Mouse (Mus musculus): ENCODE measurements at regions not wholly inside any gene's neighbourhood (a gene's known extent, or its start where the extent isn't known, plus 50 kb on each side); places are given as distances from the start of the nearest gene placed in this dataset.
A peak's percentile ranks its signal among the peaks of the same experiment; 100 is the strongest.

DNA sequence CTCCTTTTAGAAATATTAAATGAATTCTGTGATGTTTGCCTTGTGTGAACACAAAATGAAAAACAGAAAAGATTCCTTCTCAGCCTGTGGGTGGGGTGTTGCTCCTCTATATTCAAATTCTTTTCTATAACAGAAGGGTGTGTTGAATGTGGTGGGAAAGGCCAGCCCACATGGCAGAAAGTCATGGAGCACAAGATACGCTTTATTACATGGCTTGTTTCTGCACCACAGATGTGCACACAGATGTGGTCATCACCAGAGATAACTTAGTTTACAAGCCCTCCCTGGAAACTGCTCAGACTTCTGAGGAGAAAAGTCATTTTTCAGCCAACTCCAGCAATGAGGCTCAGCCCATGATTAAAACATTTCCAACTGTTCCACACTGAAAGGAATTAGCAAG is 475.1 kb upstream of the Jag1 start:
- no peak for DNase-seq
- Histone ChIP-seq H3K4me1 (ENCODE audit: control insufficient read depth, insufficient read depth, low read length) (no peaks in the 10 kb centered on the region), H3K4me3 (replicated peaks; ENCODE audit: extremely low read depth, low read depth, low read length) (no peak overlapping the region)
- 83% methylated on average over 1 of the region's 1 CpGs for WGBS
- TF ChIP-seq POLR2A (IDR thresholded peaks at IDR 0.05; ENCODE audit: borderline replicate concordance, extremely low read depth, low read depth, low read length): no peak
- TF ChIP-seq CTCF (IDR thresholded peaks at IDR 0.05; ENCODE audit: insufficient read depth, low read length): no peak

DNA sequence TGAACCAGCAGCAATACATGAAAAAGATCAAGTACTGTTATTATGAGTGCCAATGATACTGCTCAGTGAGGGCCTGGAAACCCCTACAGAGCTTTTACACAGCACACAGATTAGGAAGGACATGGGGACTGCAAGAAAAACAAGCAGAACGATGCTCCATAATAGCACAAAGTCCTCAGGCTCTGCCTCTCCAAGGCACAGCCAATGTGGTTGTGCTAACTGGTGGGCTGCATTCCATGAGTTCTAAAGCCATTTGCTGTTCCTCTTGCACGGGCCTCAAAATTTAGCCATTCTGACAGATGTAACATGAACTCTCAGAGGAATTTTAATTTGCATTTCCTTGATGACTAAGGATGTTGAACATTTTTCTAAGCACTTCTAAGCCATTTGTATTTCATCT is 465.0 kb upstream of the Jag1 start:
- no peak for DNase-seq
- Histone ChIP-seq H3K4me1 (ENCODE audit: control insufficient read depth, insufficient read depth, low read length) (no peaks in the 10 kb centered on the region), H3K4me3 (replicated peaks; ENCODE audit: extremely low read depth, low read depth, low read length) (no peak overlapping the region)
- TF ChIP-seq POLR2A (IDR thresholded peaks at IDR 0.05; ENCODE audit: borderline replicate concordance, extremely low read depth, low read depth, low read length): no peak
- TF ChIP-seq CTCF (IDR thresholded peaks at IDR 0.05; ENCODE audit: insufficient read depth, low read length): no peak
- 40% methylated on average over 2 of the region's 2 CpGs for WGBS

- Histone ChIP-seq H3K4me1 (ENCODE audit: control insufficient read depth, insufficient read depth, low read length) (no peaks in the 10 kb centered on the region), H3K4me3 (replicated peaks; ENCODE audit: extremely low read depth, low read depth, low read length) (no peak overlapping the region)
- 45% methylated on average over 3 of the region's 3 CpGs for WGBS
- DNase-seq: no peak
- TF ChIP-seq CTCF (IDR thresholded peaks at IDR 0.05; ENCODE audit: insufficient read depth, low read length) (no peak), POLR2A (IDR thresholded peaks at IDR 0.05; ENCODE audit: borderline replicate concordance, extremely low read depth, low read depth, low read length) (no peak)
These were observed 459.3 kb upstream of the Jag1 start for GRCm38 (mm10) chr2:137575750-137576149.

GRCm38 (mm10) chr2:137574845-137575449 is 458.5 kb upstream of the Jag1 start:
- no peak for DNase-seq
- TF ChIP-seq CTCF (IDR thresholded peaks at IDR 0.05; ENCODE audit: insufficient read depth, low read length) (no peak), POLR2A (IDR thresholded peaks at IDR 0.05; ENCODE audit: borderline replicate concordance, extremely low read depth, low read depth, low read length) (no peak)
- Histone ChIP-seq H3K4me1 (ENCODE audit: control insufficient read depth, insufficient read depth, low read length) (no peaks in the 10 kb centered on the region), H3K4me3 (replicated peaks; ENCODE audit: extremely low read depth, low read depth, low read length) (no peak overlapping the region)
- WGBS: 27% methylated on average over 4 of the region's 4 CpGs

- WGBS: 85% methylated on average over 1 of the region's 1 CpGs
- no peak overlapping the region for H3K4me3 ChIP-seq (replicated peaks; ENCODE audit: extremely low read depth, low read depth, low read length)
- no peak for DNase-seq
- no peaks in the 10 kb centered on the region for H3K4me1 ChIP-seq (ENCODE audit: control insufficient read depth, insufficient read depth, low read length)
- no peak for TF ChIP-seq POLR2A (IDR thresholded peaks at IDR 0.05; ENCODE audit: borderline replicate concordance, extremely low read depth, low read depth, low read length)
- no peak for TF ChIP-seq CTCF (IDR thresholded peaks at IDR 0.05; ENCODE audit: insufficient read depth, low read length)
These were observed 454.7 kb upstream of the Jag1 start for GRCm38 (mm10) chr2:137571146-137571545.

GRCm38 (mm10) chr2:137566619-137567018 is 450.2 kb upstream of the Jag1 start:
- H3K4me1 ChIP-seq (ENCODE audit: control insufficient read depth, insufficient read depth, low read length): no peaks in the 10 kb centered on the region
- no peak overlapping the region for H3K4me3 ChIP-seq (replicated peaks; ENCODE audit: extremely low read depth, low read depth, low read length)
- no peak for TF ChIP-seq POLR2A (IDR thresholded peaks at IDR 0.05; ENCODE audit: borderline replicate concordance, extremely low read depth, low read depth, low read length)
- TF ChIP-seq CTCF (IDR thresholded peaks at IDR 0.05; ENCODE audit: insufficient read depth, low read length): no peak
- DNase-seq: no peak
- 83% methylated on average over 3 of the region's 3 CpGs for WGBS

DNA sequence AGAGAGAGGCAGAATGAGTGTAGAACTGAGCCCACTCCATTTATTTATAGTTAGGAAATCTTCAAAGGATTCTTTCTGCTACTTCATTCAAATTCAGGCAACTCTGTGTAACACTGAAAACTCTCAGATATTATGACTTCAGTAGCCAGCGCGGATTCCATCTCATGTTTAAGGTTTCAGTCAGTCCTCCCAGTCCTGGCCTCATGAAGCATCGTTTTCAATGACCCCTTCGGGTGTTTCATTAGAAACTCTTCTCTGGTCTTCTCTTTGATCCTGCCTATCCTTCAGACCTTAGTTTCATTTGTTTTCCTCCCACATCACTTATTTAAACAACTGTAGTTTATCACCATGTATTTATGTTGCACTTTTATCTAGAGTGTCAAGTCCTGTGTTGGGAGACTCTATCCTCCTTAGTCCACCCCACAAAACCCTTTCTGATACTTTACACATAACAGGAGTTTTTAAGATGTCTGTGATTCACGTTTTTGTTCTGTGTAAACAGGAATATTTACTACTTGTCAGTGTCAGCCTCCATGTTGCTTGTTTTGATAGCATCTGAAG is 447.7 kb upstream of the Jag1 start:
- DNase-seq: no peak
- Histone ChIP-seq H3K4me3 (replicated peaks; ENCODE audit: extremely low read depth, low read depth, low read length) (no peak overlapping the region), H3K4me1 (ENCODE audit: control insufficient read depth, insufficient read depth, low read length) (no peaks in the 10 kb centered on the region)
- 66% methylated on average over 5 of the region's 5 CpGs for WGBS
- TF ChIP-seq CTCF (IDR thresholded peaks at IDR 0.05; ENCODE audit: insufficient read depth, low read length) (no peak), POLR2A (IDR thresholded peaks at IDR 0.05; ENCODE audit: borderline replicate concordance, extremely low read depth, low read depth, low read length) (no peak)

GRCm38 (mm10) chr2:137560366-137560765 is 443.9 kb upstream of the Jag1 start:
- Histone ChIP-seq H3K4me3 (replicated peaks; ENCODE audit: extremely low read depth, low read depth, low read length) (no peak overlapping the region), H3K4me1 (ENCODE audit: control insufficient read depth, insufficient read depth, low read length) (no peaks in the 10 kb centered on the region)
- WGBS: 55% methylated on average over 4 of the region's 4 CpGs
- no peak for DNase-seq
- TF ChIP-seq CTCF (IDR thresholded peaks at IDR 0.05; ENCODE audit: insufficient read depth, low read length) (0 out of 2 replicates have a peak, but pooled peaks have one; percentile 3), POLR2A (IDR thresholded peaks at IDR 0.05; ENCODE audit: borderline replicate concordance, extremely low read depth, low read depth, low read length) (no peak)

DNA sequence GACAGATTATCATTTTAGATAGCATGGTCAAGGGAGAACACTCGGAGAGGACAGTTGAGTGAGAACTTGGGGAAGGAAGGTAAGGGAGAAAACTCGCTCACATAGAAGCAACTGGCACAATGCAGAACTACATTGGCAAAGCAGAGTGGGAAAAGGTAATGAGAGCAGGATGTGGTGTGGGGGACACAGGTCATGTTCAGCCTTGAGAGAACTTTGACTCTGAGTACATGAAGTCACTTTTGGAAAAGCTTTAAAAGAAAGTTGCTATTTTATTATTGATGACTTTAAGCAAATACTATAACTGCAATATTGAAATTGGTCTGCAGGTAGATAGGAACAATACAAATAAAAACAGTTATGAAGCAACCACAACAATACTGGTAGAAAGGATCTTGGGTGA is 437.4 kb upstream of the Jag1 start:
- Histone ChIP-seq H3K4me1 (ENCODE audit: control insufficient read depth, insufficient read depth, low read length) (no peaks in the 10 kb centered on the region), H3K4me3 (replicated peaks; ENCODE audit: extremely low read depth, low read depth, low read length) (no peak overlapping the region)
- no peak for DNase-seq
- 80% methylated on average over 2 of the region's 2 CpGs for WGBS
- TF ChIP-seq POLR2A (IDR thresholded peaks at IDR 0.05; ENCODE audit: borderline replicate concordance, extremely low read depth, low read depth, low read length) (no peak), CTCF (IDR thresholded peaks at IDR 0.05; ENCODE audit: insufficient read depth, low read length) (no peak)

DNA sequence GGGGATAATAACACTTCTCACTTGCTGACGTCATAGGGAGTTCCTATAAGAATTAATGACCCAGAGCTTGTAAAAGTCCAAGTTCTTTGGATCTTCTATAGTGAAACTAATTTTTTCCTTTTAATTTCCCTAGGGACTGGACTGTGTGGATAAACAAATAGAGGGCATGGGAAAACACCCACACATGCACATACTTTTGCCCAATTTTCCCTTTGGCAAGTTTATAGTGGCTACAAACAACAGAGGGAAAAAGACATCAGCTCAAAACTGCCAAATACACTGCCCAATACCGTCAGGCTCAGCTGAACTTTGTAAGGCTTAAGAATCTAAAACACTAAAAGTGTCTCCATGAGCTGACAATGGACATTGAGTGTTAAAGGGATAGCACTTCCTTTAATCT is 420.1 kb upstream of the Jag1 start:
- no peak for DNase-seq
- TF ChIP-seq CTCF (IDR thresholded peaks at IDR 0.05; ENCODE audit: insufficient read depth, low read length) (no peak), POLR2A (IDR thresholded peaks at IDR 0.05; ENCODE audit: borderline replicate concordance, extremely low read depth, low read depth, low read length) (no peak)
- H3K4me1 ChIP-seq (ENCODE audit: control insufficient read depth, insufficient read depth, low read length): no peaks in the 10 kb centered on the region
- H3K4me3 ChIP-seq (replicated peaks; ENCODE audit: extremely low read depth, low read depth, low read length): no peak overlapping the region
- 59% methylated on average over 2 of the region's 2 CpGs for WGBS

All from lung, adult 2 months (tissue).